Mouse (Mus musculus): ENCODE results near the gene Col12a1. TPM values are rescaled to one million over a fixed set of nuclear protein-coding genes. Genes with fewer than 3 reads are reported as not detected.

Gene Col12a1
- polyA plus RNA-seq, 1 experiment from 2014 or later: 64.4 TPM

- no peaks in the 10 kb centered on the region for H3K27me3 ChIP-seq (replicated peaks; ENCODE audit: control insufficient read depth, insufficient read depth, low read length)
- WGBS: 78% methylated on average over 6 of the region's 6 CpGs
- no peak for ATAC-seq (replicated peaks; ENCODE audit: low FRiP score, low TSS enrichment, low read depth)
- no peak overlapping the region for H3K4me3 ChIP-seq (ENCODE audit: low read depth, low read length)
- no peak overlapping the region for H3K4me2 ChIP-seq (ENCODE audit: low read length)
- peaks cover 10% of the 10 kb centered on the region for H3K4me1 ChIP-seq (replicated peaks; ENCODE audit: control insufficient read depth, insufficient read depth, low read length)
- DNase-seq (ENCODE audit: low spot score): no peak
- peaks cover 2% of the 10 kb centered on the region; the same call in 1 of the 2 replicates for H3K36me3 ChIP-seq (ENCODE audit: control insufficient read depth, insufficient read depth, low read length)
- no peaks in the 10 kb centered on the region for H3K9me3 ChIP-seq (ENCODE audit: control insufficient read depth, low read length)
- no peak overlapping the region for H3K27ac ChIP-seq (ENCODE audit: low read depth)
- no peak overlapping the region for H3K9ac ChIP-seq (ENCODE audit: low read length)
These were observed 99.6 kb downstream of the Col12a1 start for GRCm38 (mm10) chr9:79618839-79619597.

- no peak overlapping the region for H3K9ac ChIP-seq (ENCODE audit: low read length)
- peak overlapping the region; percentile 33 for H3K27ac ChIP-seq (ENCODE audit: low read depth)
- H3K36me3 ChIP-seq (ENCODE audit: control insufficient read depth, insufficient read depth, low read length): peaks cover 11% of the 10 kb centered on the region
- peak; percentile 70 for ATAC-seq (replicated peaks; ENCODE audit: low FRiP score, low TSS enrichment, low read depth)
- no peaks in the 10 kb centered on the region for H3K27me3 ChIP-seq (replicated peaks; ENCODE audit: control insufficient read depth, insufficient read depth, low read length)
- no peak overlapping the region for H3K4me3 ChIP-seq (ENCODE audit: low read depth, low read length)
- H3K9me3 ChIP-seq (ENCODE audit: control insufficient read depth, low read length): no peaks in the 10 kb centered on the region
- no peak overlapping the region for H3K4me2 ChIP-seq (ENCODE audit: low read length)
- H3K4me1 ChIP-seq (replicated peaks; ENCODE audit: control insufficient read depth, insufficient read depth, low read length): peaks cover 10% of the 10 kb centered on the region
- DNase-seq (ENCODE audit: low spot score): no peak
- 15% methylated on average over 3 of the region's 3 CpGs for WGBS
These were observed 101.3 kb downstream of the Col12a1 start for GRCm38 (mm10) chr9:79617336-79617735.

- 82% methylated on average over 5 of the region's 5 CpGs for WGBS
- Histone ChIP-seq H3K4me2 (ENCODE audit: low read length) (no peak overlapping the region), H3K4me1 (replicated peaks; ENCODE audit: control insufficient read depth, insufficient read depth, low read length) (peaks cover 10% of the 10 kb centered on the region), H3K27ac (ENCODE audit: low read depth) (no peak overlapping the region), H3K4me3 (ENCODE audit: low read depth, low read length) (no peak overlapping the region), H3K36me3 (ENCODE audit: control insufficient read depth, insufficient read depth, low read length) (peaks cover 11% of the 10 kb centered on the region), H3K9me3 (ENCODE audit: control insufficient read depth, low read length) (no peaks in the 10 kb centered on the region), H3K9ac (ENCODE audit: low read length) (no peak overlapping the region), H3K27me3 (replicated peaks; ENCODE audit: control insufficient read depth, insufficient read depth, low read length) (no peaks in the 10 kb centered on the region)
- ATAC-seq (replicated peaks; ENCODE audit: low FRiP score, low TSS enrichment, low read depth) (no peak), DNase-seq (ENCODE audit: low spot score) (no peak)
These were observed 102.6 kb downstream of the Col12a1 start for GRCm38 (mm10) chr9:79616040-79616439.

- Histone ChIP-seq H3K4me1 (replicated peaks; ENCODE audit: control insufficient read depth, insufficient read depth, low read length) (peaks cover 8% of the 10 kb centered on the region), H3K9me3 (ENCODE audit: control insufficient read depth, low read length) (no peaks in the 10 kb centered on the region), H3K4me3 (ENCODE audit: low read depth, low read length) (no peak overlapping the region), H3K4me2 (ENCODE audit: low read length) (no peak overlapping the region), H3K9ac (ENCODE audit: low read length) (no peak overlapping the region), H3K27ac (ENCODE audit: low read depth) (no peak overlapping the region), H3K36me3 (ENCODE audit: control insufficient read depth, insufficient read depth, low read length) (peaks cover 11% of the 10 kb centered on the region), H3K27me3 (replicated peaks; ENCODE audit: control insufficient read depth, insufficient read depth, low read length) (no peaks in the 10 kb centered on the region)
- no peak for DNase-seq (ENCODE audit: low spot score)
- WGBS: 71% methylated on average over 6 of the region's 6 CpGs
- no peak for ATAC-seq (replicated peaks; ENCODE audit: low FRiP score, low TSS enrichment, low read depth)
These were observed 108.3 kb downstream of the Col12a1 start for GRCm38 (mm10) chr9:79610286-79610685.

- peaks cover 14% of the 10 kb centered on the region for H3K36me3 ChIP-seq (ENCODE audit: control insufficient read depth, insufficient read depth, low read length)
- H3K4me1 ChIP-seq (replicated peaks; ENCODE audit: control insufficient read depth, insufficient read depth, low read length): peaks cover 8% of the 10 kb centered on the region
- no peak for DNase-seq (ENCODE audit: low spot score)
- no peak for ATAC-seq (replicated peaks; ENCODE audit: low FRiP score, low TSS enrichment, low read depth)
- 88% methylated on average over 4 of the region's 4 CpGs for WGBS
- no peak overlapping the region for H3K4me3 ChIP-seq (ENCODE audit: low read depth, low read length)
- H3K4me2 ChIP-seq (ENCODE audit: low read length): no peak overlapping the region
- H3K27me3 ChIP-seq (replicated peaks; ENCODE audit: control insufficient read depth, insufficient read depth, low read length): no peaks in the 10 kb centered on the region
- no peak overlapping the region for H3K9ac ChIP-seq (ENCODE audit: low read length)
- no peaks in the 10 kb centered on the region for H3K9me3 ChIP-seq (ENCODE audit: control insufficient read depth, low read length)
- no peak overlapping the region for H3K27ac ChIP-seq (ENCODE audit: low read depth)
These were observed 109.0 kb downstream of the Col12a1 start for GRCm38 (mm10) chr9:79609661-79610060.

GRCm38 (mm10) chr9:79608795-79609194, 109.8 kb downstream of the Col12a1 start:
- Histone ChIP-seq H3K9me3 (ENCODE audit: control insufficient read depth, low read length) (no peaks in the 10 kb centered on the region), H3K9ac (ENCODE audit: low read length) (no peak overlapping the region), H3K4me3 (ENCODE audit: low read depth, low read length) (no peak overlapping the region), H3K27ac (ENCODE audit: low read depth) (peak overlapping the region; percentile 75), H3K4me2 (ENCODE audit: low read length) (no peak overlapping the region), H3K36me3 (ENCODE audit: control insufficient read depth, insufficient read depth, low read length) (peaks cover 11% of the 10 kb centered on the region), H3K27me3 (replicated peaks; ENCODE audit: control insufficient read depth, insufficient read depth, low read length) (no peaks in the 10 kb centered on the region), H3K4me1 (replicated peaks; ENCODE audit: control insufficient read depth, insufficient read depth, low read length) (peaks cover 8% of the 10 kb centered on the region)
- ATAC-seq (replicated peaks; ENCODE audit: low FRiP score, low TSS enrichment, low read depth): no peak
- DNase-seq (ENCODE audit: low spot score): no peak
- WGBS: 30% methylated on average over 1 of the region's 1 CpGs

- no peak overlapping the region for H3K4me3 ChIP-seq (ENCODE audit: low read depth, low read length)
- H3K9ac ChIP-seq (ENCODE audit: low read length): no peak overlapping the region
- peaks cover 8% of the 10 kb centered on the region for H3K4me1 ChIP-seq (replicated peaks; ENCODE audit: control insufficient read depth, insufficient read depth, low read length)
- WGBS: 25% methylated on average over 4 of the region's 4 CpGs
- peak overlapping the region; percentile 75 for H3K27ac ChIP-seq (ENCODE audit: low read depth)
- no peaks in the 10 kb centered on the region for H3K9me3 ChIP-seq (ENCODE audit: control insufficient read depth, low read length)
- DNase-seq (ENCODE audit: low spot score) (no peak), ATAC-seq (replicated peaks; ENCODE audit: low FRiP score, low TSS enrichment, low read depth) (peak; percentile 55)
- H3K36me3 ChIP-seq (ENCODE audit: control insufficient read depth, insufficient read depth, low read length): peaks cover 8% of the 10 kb centered on the region; the same call in 1 of the 2 replicates
- no peaks in the 10 kb centered on the region for H3K27me3 ChIP-seq (replicated peaks; ENCODE audit: control insufficient read depth, insufficient read depth, low read length)
- 0 out of 2 replicates have a peak overlapping the region, but pooled peaks have one; percentile 22 for H3K4me2 ChIP-seq (ENCODE audit: low read length)
These were observed 110.5 kb downstream of the Col12a1 start for GRCm38 (mm10) chr9:79608062-79608531.

GRCm38 (mm10) chr9:79606122-79606521, 112.5 kb downstream of the Col12a1 start:
- Histone ChIP-seq H3K4me1 (replicated peaks; ENCODE audit: control insufficient read depth, insufficient read depth, low read length) (peaks cover 8% of the 10 kb centered on the region), H3K4me2 (ENCODE audit: low read length) (no peak overlapping the region), H3K4me3 (ENCODE audit: low read depth, low read length) (no peak overlapping the region), H3K9me3 (ENCODE audit: control insufficient read depth, low read length) (no peaks in the 10 kb centered on the region), H3K27me3 (replicated peaks; ENCODE audit: control insufficient read depth, insufficient read depth, low read length) (no peaks in the 10 kb centered on the region), H3K9ac (ENCODE audit: low read length) (no peak overlapping the region), H3K36me3 (ENCODE audit: control insufficient read depth, insufficient read depth, low read length) (0 out of 2 replicates have a peak, but pooled peaks cover 4% of the 10 kb centered on the region), H3K27ac (ENCODE audit: low read depth) (no peak overlapping the region)
- WGBS: 78% methylated on average over 5 of the region's 5 CpGs
- DNase-seq (ENCODE audit: low spot score) (no peak), ATAC-seq (replicated peaks; ENCODE audit: low FRiP score, low TSS enrichment, low read depth) (no peak)

- Histone ChIP-seq H3K27ac (ENCODE audit: low read depth) (no peak overlapping the region), H3K27me3 (replicated peaks; ENCODE audit: control insufficient read depth, insufficient read depth, low read length) (no peaks in the 10 kb centered on the region), H3K4me1 (replicated peaks; ENCODE audit: control insufficient read depth, insufficient read depth, low read length) (peaks cover 8% of the 10 kb centered on the region), H3K4me3 (ENCODE audit: low read depth, low read length) (no peak overlapping the region), H3K9me3 (ENCODE audit: control insufficient read depth, low read length) (no peaks in the 10 kb centered on the region), H3K36me3 (ENCODE audit: control insufficient read depth, insufficient read depth, low read length) (0 out of 2 replicates have a peak, but pooled peaks cover 4% of the 10 kb centered on the region), H3K9ac (ENCODE audit: low read length) (no peak overlapping the region), H3K4me2 (ENCODE audit: low read length) (no peak overlapping the region)
- ATAC-seq (replicated peaks; ENCODE audit: low FRiP score, low TSS enrichment, low read depth) (no peak), DNase-seq (ENCODE audit: low spot score) (no peak)
- WGBS: 63% methylated on average over 5 of the region's 5 CpGs
These were observed 112.9 kb downstream of the Col12a1 start for GRCm38 (mm10) chr9:79605722-79606121.

Measured in intestine, embryonic 14.5 days (tissue).